Mouse (Mus musculus) limb, embryonic 10.5 days (tissue): ENCODE data around the gene Adamts9. TPM values are rescaled to one million over a fixed set of nuclear protein-coding genes. Genes with fewer than 3 reads are reported as not detected.
A peak's percentile ranks its signal among the peaks of the same experiment; 100 is the strongest.

Experiments
- DNase-seq: peaks from one replicate; pipeline ENCODE4 v3.0.0-alpha.2; 2017; ENCODE audit warnings: low spot score
- H3K27ac ChIP-seq: fragments of 300-500 bp; sonication (generic); 2 replicates; pipeline ENCODE4 v1.5.1; 2016; ENCODE audit warnings: mild to moderate bottlenecking
- H3K27me3 ChIP-seq: fragments of 300-500 bp; sonication (generic); 2 replicates; pipeline ENCODE4 v1.6.1; 2016; ENCODE audit warnings: low read depth, mild to moderate bottlenecking; ENCODE audit not compliant: poor library complexity, severe bottlenecking
- H3K36me3 ChIP-seq: fragments of 300-500 bp; sonication (generic); 2 replicates; pipeline ENCODE4 v1.6.1; 2016; ENCODE audit warnings: mild to moderate bottlenecking, moderate library complexity
- H3K4me1 ChIP-seq: fragments of 300-500 bp; sonication (generic); 2 replicates; pipeline ENCODE4 v1.6.1; 2016
- H3K4me3 ChIP-seq: fragments of 300-500 bp; sonication (generic); 2 replicates; pipeline ENCODE4 v1.5.1; 2016; ENCODE audit warnings: mild to moderate bottlenecking, moderate library complexity
- H3K9me3 ChIP-seq: fragments of 300-500 bp; sonication (generic); replicated peaks from 2 replicates; pipeline ENCODE4 v1.6.1; 2016; ENCODE audit warnings: mild to moderate bottlenecking
- WGBS: fragments of 180-500 bp; shearing (Covaris S2); methylation state at CpG from one replicate; pipeline ENCODE4 v1.1.7; 2016; 5-methylcytosine and 5-hydroxymethylcytosine counted together
- polyA plus RNA-seq: library from polyadenylated mRNA; unstranded; fragments of >200 nt; fragmentation: Nextera tagmentation; extraction: Ambion mirVana; gene quantifications from 2 replicates; pipeline ENCODE4 v1.2.1, GENCODE M21; 2016

Adamts9 gene
- polyA plus RNA-seq, 1 experiment from 2014 or later, result 3.0 TPM

- H3K9me3 ChIP-seq, result no peaks in the 10 kb centered on the region
Measured at GRCm38 (mm10) chr6:92959416-92959815, 16.1 kb upstream of the Adamts9 start.

DNA sequence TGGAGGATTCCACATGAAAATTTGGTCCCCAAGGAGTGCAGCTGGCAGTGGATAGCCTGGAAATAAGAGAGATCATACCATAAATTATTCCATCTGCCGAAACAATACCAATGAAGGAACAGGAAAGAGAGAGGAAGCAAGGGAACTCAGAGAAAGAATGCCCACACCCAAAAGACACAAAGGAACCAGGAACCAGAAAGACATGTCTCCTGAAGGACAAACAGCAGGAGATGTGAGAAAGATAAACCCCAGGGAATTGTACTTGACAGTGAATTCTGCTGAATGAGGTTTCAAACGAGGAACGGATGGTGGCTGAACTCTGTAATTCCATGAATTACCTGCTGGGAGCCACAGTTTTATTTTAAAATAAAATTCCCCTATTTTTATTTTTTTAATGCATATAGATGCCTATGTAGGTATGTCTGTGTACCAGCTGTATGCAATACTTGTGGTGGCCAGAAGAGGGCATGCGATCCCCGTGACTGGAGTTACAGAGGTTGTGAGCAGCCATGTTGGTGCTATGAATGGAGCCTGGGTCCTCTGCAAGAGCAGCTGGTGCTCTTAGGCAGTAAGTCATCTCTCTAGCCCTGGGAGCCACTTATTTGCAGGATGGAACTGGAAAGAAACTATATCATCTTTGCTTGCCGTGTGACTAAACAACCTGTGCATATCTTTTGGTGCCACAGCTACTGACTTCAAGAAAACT, 4.2 kb upstream of the Adamts9 start:
- 93% methylated on average over 6 of the region's 6 CpGs for WGBS

More at GRCm38 (mm10) chr6:92959416-92959815, 16.1 kb upstream of the Adamts9 start:
- Histone ChIP-seq H3K4me3 (no peak overlapping the region), H3K27ac (no peak overlapping the region), H3K36me3 (no peaks in the 10 kb centered on the region), H3K27me3 (no peaks in the 10 kb centered on the region), H3K4me1 (no peaks in the 10 kb centered on the region)
- DNase-seq, result no peak
- WGBS, result 87% methylated on average over 2 of the region's 2 CpGs

DNA sequence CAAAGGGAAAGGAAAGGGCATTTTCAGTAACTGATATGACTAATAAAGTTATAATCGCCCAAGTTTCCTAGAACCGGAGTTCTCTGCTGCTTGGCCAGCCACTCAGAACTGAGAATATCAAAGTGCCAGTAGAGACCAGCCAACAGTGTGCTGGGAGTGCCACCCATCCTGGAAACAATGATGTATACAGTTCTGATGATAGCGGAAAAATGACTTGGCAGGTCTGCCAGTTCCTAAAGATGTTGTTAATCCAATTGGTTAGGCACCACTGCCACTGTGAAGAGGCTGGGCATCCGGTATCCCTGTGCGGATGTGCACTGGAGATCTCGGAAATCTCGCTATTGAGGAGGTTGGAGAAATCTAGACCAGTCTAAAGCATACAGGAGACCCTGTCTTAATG, 1.4 kb upstream of the Adamts9 start:
- no peaks in the 10 kb centered on the region; the same call in 1 of the 2 replicates for H3K36me3 ChIP-seq
- WGBS, result 56% methylated on average over 7 of the region's 7 CpGs
- peaks cover 44% of the 10 kb centered on the region for H3K4me1 ChIP-seq
- no peak overlapping the region for H3K27ac ChIP-seq
- no peaks in the 10 kb centered on the region for H3K9me3 ChIP-seq
- DNase-seq, result no peak
- no peak overlapping the region for H3K4me3 ChIP-seq
- H3K27me3 ChIP-seq, result peaks cover 48% of the 10 kb centered on the region

More for the DNA sequence above, 4.2 kb upstream of the Adamts9 start:
- peaks cover 16% of the 10 kb centered on the region for H3K4me1 ChIP-seq
- no peaks in the 10 kb centered on the region for H3K9me3 ChIP-seq
- H3K27ac ChIP-seq, result no peak overlapping the region
- no peak for DNase-seq
- H3K36me3 ChIP-seq, result no peaks in the 10 kb centered on the region; the same call in 1 of the 2 replicates
- H3K27me3 ChIP-seq, result peaks cover 38% of the 10 kb centered on the region
- H3K4me3 ChIP-seq, result no peak overlapping the region

- H3K27ac ChIP-seq, result no peak overlapping the region
- peaks cover 45% of the 10 kb centered on the region for H3K4me1 ChIP-seq
- no peak for DNase-seq
- no peaks in the 10 kb centered on the region for H3K9me3 ChIP-seq
- H3K27me3 ChIP-seq, result peaks cover 51% of the 10 kb centered on the region
- WGBS, result 2% methylated on average over 14 of the region's 14 CpGs
- H3K4me3 ChIP-seq, result peak overlapping the region; percentile 74
- H3K36me3 ChIP-seq, result no peaks in the 10 kb centered on the region; the same call in 1 of the 2 replicates
Measured at GRCm38 (mm10) chr6:92944048-92944685, 875 bp upstream of the Adamts9 start.

GRCm38 (mm10) chr6:92941756-92942420, 1.4 kb downstream of the Adamts9 start:
- peak; percentile 68 for DNase-seq
- peaks cover 51% of the 10 kb centered on the region for H3K27me3 ChIP-seq

DNA sequence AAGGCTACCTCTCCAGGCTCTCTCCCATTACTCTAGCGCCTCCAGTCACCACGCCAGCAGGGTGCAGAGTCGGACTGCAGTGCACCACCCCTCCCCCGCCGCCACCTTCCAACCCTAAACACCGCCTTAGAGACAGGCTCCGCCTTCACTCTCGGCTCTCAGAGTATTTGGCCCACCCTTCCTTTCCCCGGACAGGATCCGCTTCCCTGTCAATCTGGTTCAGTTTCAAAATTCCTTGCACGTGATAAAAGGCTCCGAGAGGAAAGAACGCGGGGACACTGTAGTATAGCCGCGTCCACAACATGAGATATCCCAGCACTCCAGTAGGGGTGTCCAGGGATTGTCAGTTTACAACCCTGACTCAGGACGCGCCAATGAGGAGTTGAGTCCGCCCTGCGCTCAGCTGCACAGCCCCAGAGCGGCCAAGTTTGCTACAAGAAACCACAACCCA, 2.0 kb downstream of the Adamts9 start:
- Histone ChIP-seq H3K4me3 (peak overlapping the region; percentile 74), H3K27me3 (peaks cover 46% of the 10 kb centered on the region), H3K36me3 (peaks cover 4% of the 10 kb centered on the region; the same call in 1 of the 2 replicates), H3K27ac (peak overlapping the region; percentile 67; the same call in 1 of the 2 replicates), H3K4me1 (peaks cover 45% of the 10 kb centered on the region), H3K9me3 (no peaks in the 10 kb centered on the region)
- under 1% methylated on average over 21 of the region's 21 CpGs for WGBS
- DNase-seq, result peak; percentile 78

More at GRCm38 (mm10) chr6:92941756-92942420, 1.4 kb downstream of the Adamts9 start:
- H3K4me3 ChIP-seq, result peak overlapping the region; percentile 74
- peaks cover 4% of the 10 kb centered on the region; the same call in 1 of the 2 replicates for H3K36me3 ChIP-seq
- peak overlapping the region; percentile 67 for H3K27ac ChIP-seq
- no peaks in the 10 kb centered on the region for H3K9me3 ChIP-seq
- peaks cover 45% of the 10 kb centered on the region for H3K4me1 ChIP-seq
- under 1% methylated on average over 30 of the region's 30 CpGs for WGBS

- Histone ChIP-seq H3K9me3 (no peaks in the 10 kb centered on the region), H3K27me3 (peaks cover 37% of the 10 kb centered on the region), H3K4me1 (peaks cover 45% of the 10 kb centered on the region), H3K27ac (peak overlapping the region; percentile 74), H3K4me3 (peak overlapping the region; percentile 74), H3K36me3 (peaks cover 4% of the 10 kb centered on the region; the same call in 1 of the 2 replicates)
- 1% methylated on average over 37 of the region's 37 CpGs for WGBS
- peak; percentile 61 for DNase-seq
Measured at GRCm38 (mm10) chr6:92940191-92941131, 2.8 kb downstream of the Adamts9 start.

- Histone ChIP-seq H3K27me3 (no peaks in the 10 kb centered on the region), H3K9me3 (no peaks in the 10 kb centered on the region), H3K4me3 (no peak overlapping the region), H3K27ac (no peak overlapping the region), H3K4me1 (no peaks in the 10 kb centered on the region), H3K36me3 (peaks cover 2% of the 10 kb centered on the region; the same call in 1 of the 2 replicates)
- DNase-seq, result no peak
- 89% methylated on average over 5 of the region's 5 CpGs for WGBS
Measured at GRCm38 (mm10) chr6:92928261-92928660, 15.0 kb downstream of the Adamts9 start.

DNA sequence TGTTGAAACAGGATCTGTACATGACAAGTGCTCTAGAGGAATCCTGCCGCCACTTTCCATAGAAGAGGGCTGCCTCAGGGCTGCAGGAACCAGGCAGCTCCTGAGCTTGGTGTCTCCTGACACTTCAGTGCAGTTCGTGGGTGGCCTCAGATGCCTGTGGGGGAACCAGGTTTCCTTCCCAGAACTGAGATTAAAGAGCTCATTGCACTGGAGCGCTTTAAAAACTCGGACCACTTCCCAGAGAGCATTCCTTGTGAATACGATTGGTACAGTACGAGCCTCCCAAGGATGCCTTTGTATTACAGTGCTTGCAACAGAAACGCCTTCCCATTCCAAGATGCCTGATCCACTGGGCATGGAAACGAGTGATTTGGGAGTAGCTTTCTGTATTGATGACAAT, 18.8 kb downstream of the Adamts9 start:
- Histone ChIP-seq H3K4me1 (peaks cover 15% of the 10 kb centered on the region), H3K36me3 (no peaks in the 10 kb centered on the region), H3K4me3 (no peak overlapping the region), H3K9me3 (no peaks in the 10 kb centered on the region), H3K27me3 (no peaks in the 10 kb centered on the region), H3K27ac (no peak overlapping the region)
- no peak for DNase-seq
- WGBS, result 77% methylated on average over 8 of the region's 8 CpGs

DNA sequence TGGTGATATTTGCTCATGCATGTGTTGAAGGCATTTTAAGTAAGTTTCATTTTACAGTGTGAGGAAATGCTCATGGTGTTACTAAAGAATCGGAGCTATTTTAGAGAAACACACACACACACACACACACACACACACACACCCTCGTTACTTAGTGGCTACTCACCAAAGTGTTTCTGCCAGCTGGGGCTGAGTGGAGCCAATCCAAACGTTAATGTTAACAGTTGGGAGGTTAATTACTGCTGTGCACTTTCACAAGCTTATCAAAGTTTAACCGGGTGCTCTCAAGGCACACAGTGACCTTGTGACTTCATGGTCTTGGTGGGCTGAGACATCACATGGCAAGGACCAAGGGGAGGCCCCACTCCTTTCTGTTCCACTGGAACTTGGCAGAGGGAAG, 21.4 kb downstream of the Adamts9 start:
- H3K4me1 ChIP-seq, result peaks cover 15% of the 10 kb centered on the region
- H3K27me3 ChIP-seq, result no peaks in the 10 kb centered on the region
- H3K27ac ChIP-seq, result no peak overlapping the region
- H3K9me3 ChIP-seq, result no peaks in the 10 kb centered on the region
- no peak for DNase-seq
- H3K36me3 ChIP-seq, result no peaks in the 10 kb centered on the region
- 35% methylated on average over 4 of the region's 4 CpGs for WGBS
- H3K4me3 ChIP-seq, result no peak overlapping the region

DNA sequence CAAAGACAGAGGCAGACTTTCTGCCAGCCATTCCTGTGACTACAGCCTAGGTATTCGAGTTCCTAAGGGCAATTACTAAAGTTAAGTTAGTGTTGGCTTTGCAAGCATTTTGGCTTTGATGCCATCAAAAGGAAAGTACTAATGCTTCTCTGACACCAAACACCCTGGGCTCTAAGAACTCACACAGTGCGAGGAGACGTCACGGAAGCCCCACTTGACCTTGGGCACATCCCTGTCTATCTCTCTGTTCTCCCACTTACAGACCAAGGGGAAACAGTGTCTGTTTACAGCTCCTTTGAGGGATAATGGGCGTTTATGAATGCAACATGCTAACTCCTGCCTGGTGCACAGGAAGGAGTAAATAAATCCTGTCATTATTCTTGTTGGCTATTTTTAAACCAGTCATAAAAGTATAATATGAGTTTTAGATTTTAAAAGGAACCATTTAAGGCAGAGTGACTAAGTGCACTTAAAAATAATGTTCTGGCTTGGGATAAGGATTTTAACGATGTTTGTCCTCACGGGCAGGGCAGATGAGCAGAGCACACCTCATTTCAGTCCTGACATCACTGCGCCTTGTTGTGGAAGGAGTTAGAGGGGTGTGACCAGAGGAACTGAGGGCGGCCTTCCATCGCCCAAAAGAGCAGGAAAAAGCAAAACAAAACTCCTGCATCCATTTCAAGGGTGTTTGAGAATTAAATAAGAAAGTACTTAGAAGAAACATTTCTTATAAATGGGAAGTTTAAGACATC, 22.2 kb downstream of the Adamts9 start:
- no peaks in the 10 kb centered on the region for H3K9me3 ChIP-seq
- peaks cover 15% of the 10 kb centered on the region for H3K4me1 ChIP-seq
- H3K36me3 ChIP-seq, result no peaks in the 10 kb centered on the region
- H3K27ac ChIP-seq, result no peak overlapping the region
- no peak for DNase-seq
- no peak overlapping the region for H3K4me3 ChIP-seq
- 60% methylated on average over 10 of the region's 10 CpGs for WGBS
- no peaks in the 10 kb centered on the region for H3K27me3 ChIP-seq
